Mouse (Mus musculus): ENCODE data around the gene Lbhd2. TPM values are rescaled to one million over a fixed set of nuclear protein-coding genes. Genes with fewer than 3 reads are reported as not detected.
A peak's percentile ranks its signal among the peaks of the same experiment; 100 is the strongest.

Gene Lbhd2
- polyA plus RNA-seq, 1 experiment, result not detected

DNA sequence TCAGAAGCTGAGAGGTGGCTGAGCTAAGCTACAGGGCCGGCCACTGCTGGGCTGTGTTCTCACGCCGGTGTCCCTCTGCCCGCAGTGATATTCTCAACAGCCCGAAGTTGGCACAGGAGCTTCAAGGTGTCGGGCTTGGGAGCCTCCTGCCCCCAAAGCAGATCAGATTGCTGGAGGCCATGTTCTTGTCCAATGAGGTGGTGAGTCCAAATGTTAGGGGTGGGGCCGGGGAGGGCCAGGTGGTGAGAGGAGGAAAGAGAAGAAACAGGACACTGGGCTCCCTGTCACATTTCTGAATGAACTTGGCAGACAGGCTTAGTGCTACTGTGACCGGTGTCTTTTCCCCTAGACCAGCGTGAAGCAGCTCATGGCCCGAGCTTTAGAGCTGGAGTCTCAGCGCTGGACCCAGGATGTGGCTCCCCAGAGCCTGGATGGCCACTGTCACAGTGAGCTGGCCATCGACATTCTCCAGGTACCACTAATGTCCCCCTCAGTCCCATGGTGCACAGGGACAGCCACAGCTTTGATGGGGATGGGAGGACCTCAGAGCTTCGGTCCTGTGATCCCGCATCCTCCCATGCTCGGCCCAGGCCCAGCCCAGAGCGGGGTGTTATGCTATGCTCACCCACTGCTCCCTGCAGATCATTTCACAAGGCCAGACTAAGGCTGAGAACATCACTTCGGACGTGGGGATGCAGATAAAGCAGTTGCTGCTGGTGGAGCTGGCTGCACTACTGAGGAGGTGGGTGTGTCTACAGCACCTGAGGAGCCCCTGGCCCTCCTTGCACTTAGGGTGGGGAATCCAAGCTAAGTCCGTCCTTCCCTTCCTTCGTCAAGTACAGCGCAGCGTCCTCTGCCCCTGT lies 41.5 kb downstream of the Lbhd2 start:
- H3K79me2 ChIP-seq (ENCODE audit: control insufficient read depth, insufficient read depth), result peaks cover 90% of the 10 kb centered on the region
- peaks cover 65% of the 10 kb centered on the region for H3K36me3 ChIP-seq (ENCODE audit: control insufficient read depth, insufficient read depth)
- H3K79me3 ChIP-seq (ENCODE audit: low read depth), result peaks cover 35% of the 10 kb centered on the region
- no peak overlapping the region for H3ac ChIP-seq (ENCODE audit: control insufficient read depth, insufficient read length, low read depth)
- TF ChIP-seq CTCF (IDR thresholded peaks at IDR 0.05; ENCODE audit: control insufficient read depth, insufficient read depth, insufficient read length) (no peak), MAX (IDR thresholded peaks at IDR 0.05) (no peak), FOSL1 (IDR thresholded peaks at IDR 0.05; ENCODE audit: insufficient read depth, low read length, poor library complexity, severe bottlenecking) (no peak), MYOG (IDR thresholded peaks at IDR 0.05; ENCODE audit: control insufficient read depth, extremely low read depth, insufficient read length) (no peak)
- H3K27me3 ChIP-seq (ENCODE audit: control insufficient read depth, insufficient read depth, insufficient read length), result no peaks in the 10 kb centered on the region
- no peak overlapping the region for H3K4me3 ChIP-seq (ENCODE audit: insufficient read depth, poor library complexity, severe bottlenecking)

DNA sequence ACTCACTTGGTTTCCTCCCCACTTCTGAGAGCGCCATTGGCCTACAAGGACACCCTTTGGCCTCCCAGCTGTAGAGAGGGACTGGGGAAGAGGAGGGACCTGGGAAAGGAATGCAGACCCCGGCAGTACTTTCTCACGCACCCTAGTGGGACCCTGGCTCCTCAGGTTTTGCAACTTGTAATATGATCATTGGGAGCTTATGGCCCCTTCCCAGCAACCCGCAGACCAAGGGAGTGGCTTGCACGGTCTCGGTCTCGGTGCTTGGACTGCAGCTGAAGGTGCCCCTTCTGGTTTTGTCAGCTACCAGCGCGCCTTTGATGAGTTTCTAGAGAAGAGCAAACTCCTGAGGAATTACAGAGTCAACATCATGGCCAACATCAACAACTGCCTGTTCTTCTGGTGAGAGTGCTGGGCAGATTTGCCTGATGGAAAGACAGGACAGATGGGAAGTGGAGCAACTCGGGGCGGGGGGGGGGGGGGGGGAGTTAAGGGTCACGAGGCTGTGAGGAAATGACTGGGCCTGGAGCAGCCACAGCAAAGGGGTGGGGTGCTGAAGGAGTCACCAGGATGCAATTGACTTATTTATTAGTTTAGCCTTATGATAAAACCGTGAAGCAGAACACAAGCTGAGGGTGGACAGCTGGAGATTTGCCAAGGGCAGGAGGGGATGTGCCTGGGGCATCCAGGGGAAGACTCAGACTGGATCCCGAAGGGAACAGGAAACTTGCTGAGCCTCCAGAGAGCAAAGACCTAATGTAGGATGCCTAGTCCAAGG lies 42.5 kb downstream of the Lbhd2 start:
- TF ChIP-seq MYOG (IDR thresholded peaks at IDR 0.05; ENCODE audit: control insufficient read depth, extremely low read depth, insufficient read length), result no peak
- TF ChIP-seq USF1 (IDR thresholded peaks at IDR 0.05; ENCODE audit: low read depth), result no peak
- TF ChIP-seq MAX (IDR thresholded peaks at IDR 0.05), result no peak
- no peak for TF ChIP-seq MYOD1 (IDR thresholded peaks at IDR 0.05; ENCODE audit: control insufficient read depth, insufficient read length, low read depth)
- TF ChIP-seq FOSL1 (IDR thresholded peaks at IDR 0.05; ENCODE audit: insufficient read depth, low read length, poor library complexity, severe bottlenecking), result no peak
- TF ChIP-seq CEBPB (IDR thresholded peaks at IDR 0.05; ENCODE audit: low read depth), result no peak
- no peak for TF ChIP-seq CTCF (IDR thresholded peaks at IDR 0.05; ENCODE audit: control insufficient read depth, insufficient read depth, insufficient read length)
- H3K27me3 ChIP-seq (ENCODE audit: control insufficient read depth, insufficient read depth, insufficient read length), result no peaks in the 10 kb centered on the region

DNA sequence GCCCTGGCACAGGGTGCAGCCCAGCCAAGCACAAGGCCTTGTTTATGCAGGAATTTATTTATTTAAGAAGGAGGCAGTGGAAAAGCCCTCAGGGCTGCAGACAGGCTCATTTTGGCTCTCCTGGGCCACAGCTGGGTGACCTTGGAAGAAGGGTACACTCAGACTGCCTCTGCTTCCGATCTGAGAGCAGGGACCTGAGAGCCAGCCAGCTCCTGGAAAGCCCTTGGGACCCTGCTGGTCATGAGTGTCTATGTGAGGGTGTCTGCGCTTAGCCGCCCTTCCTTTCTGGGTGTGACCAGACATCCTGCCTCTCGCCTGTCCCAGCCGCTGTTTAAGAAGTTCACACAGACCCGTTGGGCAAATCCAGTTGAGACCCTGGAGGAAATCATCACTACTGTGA lies 43.8 kb downstream of the Lbhd2 start:
- no peaks in the 10 kb centered on the region for H3K27me3 ChIP-seq (ENCODE audit: control insufficient read depth, insufficient read depth, insufficient read length)
- H3ac ChIP-seq (ENCODE audit: control insufficient read depth, insufficient read length, low read depth), result no peak overlapping the region

More for the DNA sequence above, 42.5 kb downstream of the Lbhd2 start:
- Histone ChIP-seq H3K79me2 (ENCODE audit: control insufficient read depth, insufficient read depth) (peaks cover 89% of the 10 kb centered on the region), H3ac (ENCODE audit: control insufficient read depth, insufficient read length, low read depth) (no peak overlapping the region), H3K36me3 (ENCODE audit: control insufficient read depth, insufficient read depth) (peaks cover 75% of the 10 kb centered on the region), H3K79me3 (ENCODE audit: low read depth) (peaks cover 32% of the 10 kb centered on the region), H3K4me3 (ENCODE audit: insufficient read depth, poor library complexity, severe bottlenecking) (no peak overlapping the region)

DNA sequence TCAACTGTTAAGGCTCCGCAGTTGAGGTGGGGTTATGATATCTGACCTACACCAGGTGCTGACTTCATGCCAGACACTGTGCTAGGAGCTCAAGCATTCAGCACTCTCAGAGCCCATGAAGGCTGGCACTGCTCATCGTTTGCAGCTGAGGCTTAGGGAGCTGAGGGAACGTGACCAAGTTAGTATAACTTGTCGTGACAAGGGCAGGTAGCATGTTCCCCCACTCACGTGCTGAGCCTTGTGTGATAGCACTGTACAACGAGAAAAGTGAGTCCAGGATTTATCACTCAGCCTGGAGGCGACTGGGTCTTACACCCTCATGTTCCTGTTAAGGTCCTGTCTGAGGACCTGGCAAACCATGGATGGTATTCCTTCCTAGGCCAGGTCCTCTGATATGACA lies 45.0 kb downstream of the Lbhd2 start:
- TF ChIP-seq CTCF (IDR thresholded peaks at IDR 0.05; ENCODE audit: control insufficient read depth, insufficient read depth, insufficient read length) (no peak), MYOG (IDR thresholded peaks at IDR 0.05; ENCODE audit: control insufficient read depth, extremely low read depth, insufficient read length) (no peak), MAX (IDR thresholded peaks at IDR 0.05) (no peak), CEBPB (IDR thresholded peaks at IDR 0.05; ENCODE audit: low read depth) (no peak), USF1 (IDR thresholded peaks at IDR 0.05; ENCODE audit: low read depth) (no peak), FOSL1 (IDR thresholded peaks at IDR 0.05; ENCODE audit: insufficient read depth, low read length, poor library complexity, severe bottlenecking) (no peak), MYOD1 (IDR thresholded peaks at IDR 0.05; ENCODE audit: control insufficient read depth, insufficient read length, low read depth) (no peak)
- H3ac ChIP-seq (ENCODE audit: control insufficient read depth, insufficient read length, low read depth), result no peak overlapping the region
- no peak overlapping the region for H3K4me3 ChIP-seq (ENCODE audit: insufficient read depth, poor library complexity, severe bottlenecking)
- H3K27me3 ChIP-seq (ENCODE audit: control insufficient read depth, insufficient read depth, insufficient read length), result no peaks in the 10 kb centered on the region
- H3K36me3 ChIP-seq (ENCODE audit: control insufficient read depth, insufficient read depth), result peaks cover 67% of the 10 kb centered on the region
- H3K79me3 ChIP-seq (ENCODE audit: low read depth), result peaks cover 12% of the 10 kb centered on the region
- H3K79me2 ChIP-seq (ENCODE audit: control insufficient read depth, insufficient read depth), result peaks cover 68% of the 10 kb centered on the region

More for the DNA sequence above, 43.8 kb downstream of the Lbhd2 start:
- H3K79me2 ChIP-seq (ENCODE audit: control insufficient read depth, insufficient read depth), result peaks cover 80% of the 10 kb centered on the region
- H3K36me3 ChIP-seq (ENCODE audit: control insufficient read depth, insufficient read depth), result peaks cover 77% of the 10 kb centered on the region
- peak overlapping the region; percentile 0 for H3K4me3 ChIP-seq (ENCODE audit: insufficient read depth, poor library complexity, severe bottlenecking)
- peaks cover 21% of the 10 kb centered on the region for H3K79me3 ChIP-seq (ENCODE audit: low read depth)
- TF ChIP-seq CTCF (IDR thresholded peaks at IDR 0.05; ENCODE audit: control insufficient read depth, insufficient read depth, insufficient read length), result no peak
- TF ChIP-seq MYOG (IDR thresholded peaks at IDR 0.05; ENCODE audit: control insufficient read depth, extremely low read depth, insufficient read length), result no peak
- no peak for TF ChIP-seq CEBPB (IDR thresholded peaks at IDR 0.05; ENCODE audit: low read depth)
- no peak for TF ChIP-seq MYOD1 (IDR thresholded peaks at IDR 0.05; ENCODE audit: control insufficient read depth, insufficient read length, low read depth)
- TF ChIP-seq FOSL1 (IDR thresholded peaks at IDR 0.05; ENCODE audit: insufficient read depth, low read length, poor library complexity, severe bottlenecking), result no peak
- TF ChIP-seq MAX (IDR thresholded peaks at IDR 0.05), result no peak
- no peak for TF ChIP-seq USF1 (IDR thresholded peaks at IDR 0.05; ENCODE audit: low read depth)

DNA sequence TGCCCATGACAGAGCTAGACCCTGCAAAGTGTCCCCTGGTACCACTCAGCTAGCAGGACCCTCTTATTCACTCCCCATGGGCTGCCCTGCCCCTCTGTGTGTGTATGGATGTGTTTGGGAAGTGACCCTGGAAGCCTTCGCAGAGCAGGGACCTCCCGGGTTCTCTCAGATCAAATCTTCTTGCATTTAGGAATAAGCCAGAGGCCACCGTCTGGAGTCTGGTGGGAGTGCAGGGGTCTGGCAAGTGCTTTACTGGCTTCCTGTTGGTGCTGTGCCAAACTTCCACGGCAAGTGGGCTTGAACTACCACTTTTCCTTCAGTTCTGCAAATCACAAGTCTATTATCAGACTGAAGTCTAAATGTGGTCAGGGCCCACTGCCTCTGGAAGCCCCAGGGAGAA lies 47.4 kb downstream of the Lbhd2 start:
- TF ChIP-seq FOSL1 (IDR thresholded peaks at IDR 0.05; ENCODE audit: insufficient read depth, low read length, poor library complexity, severe bottlenecking), result no peak
- TF ChIP-seq MYOG (IDR thresholded peaks at IDR 0.05; ENCODE audit: control insufficient read depth, extremely low read depth, insufficient read length), result no peak
- no peak for TF ChIP-seq CTCF (IDR thresholded peaks at IDR 0.05; ENCODE audit: control insufficient read depth, insufficient read depth, insufficient read length)
- TF ChIP-seq CEBPB (IDR thresholded peaks at IDR 0.05; ENCODE audit: low read depth), result no peak
- no peak for TF ChIP-seq MAX (IDR thresholded peaks at IDR 0.05)
- TF ChIP-seq USF1 (IDR thresholded peaks at IDR 0.05; ENCODE audit: low read depth), result no peak
- Histone ChIP-seq H3ac (ENCODE audit: control insufficient read depth, insufficient read length, low read depth) (no peak overlapping the region), H3K27me3 (ENCODE audit: control insufficient read depth, insufficient read depth, insufficient read length) (no peaks in the 10 kb centered on the region), H3K36me3 (ENCODE audit: control insufficient read depth, insufficient read depth) (peaks cover 56% of the 10 kb centered on the region), H3K79me2 (ENCODE audit: control insufficient read depth, insufficient read depth) (peaks cover 44% of the 10 kb centered on the region), H3K4me3 (ENCODE audit: insufficient read depth, poor library complexity, severe bottlenecking) (no peak overlapping the region), H3K79me3 (ENCODE audit: low read depth) (peaks cover 8% of the 10 kb centered on the region)

All from C2C12 (cell line).